Mouse (Mus musculus): ENCODE measurements around the gene Ankzf1.

DNA sequence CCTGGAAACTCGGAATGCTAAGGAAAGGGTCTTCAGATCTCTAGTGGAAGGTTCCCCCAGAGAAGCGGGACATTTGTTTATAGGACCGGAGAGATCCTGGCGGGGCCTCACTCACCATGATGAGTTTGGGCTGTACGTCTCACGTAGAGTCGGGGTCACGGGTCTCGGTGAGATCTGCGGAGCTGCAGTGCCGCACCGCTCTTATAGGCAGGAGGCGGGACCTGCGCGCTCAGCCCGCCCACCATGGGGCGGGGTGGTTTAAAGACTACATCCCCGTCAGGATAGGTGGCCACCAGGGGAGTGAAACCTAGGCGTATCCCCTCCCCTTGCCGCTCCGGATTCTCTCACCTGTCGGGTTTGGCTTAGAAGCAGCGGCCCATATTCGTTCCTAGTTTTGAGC lies 27.1 kb downstream of the Ankzf1 start:
- TF ChIP-seq CTCF (IDR thresholded peaks at IDR 0.05; ENCODE audit: low read depth) (peak; percentile 65), EP300 (IDR thresholded peaks at IDR 0.05; ENCODE audit: low read depth) (no peak; the same call in 1 of the 2 replicates)
